ENCODE assay signal across 23 mouse cellular contexts in genomic region chr13:41568926-41569325, GRCm38 (mm10). TPM values are rescaled to one million over a fixed set of nuclear protein-coding genes. Genes with fewer than 3 reads are reported as not detected.
DNase-seq lines count a peak whose midpoint lies in the region; ATAC-seq and TF ChIP-seq lines count a peak whose summit lies in the region.
"Had no signal": no experiment of that assay in that cellular context is flagged by ENCODE, and none has a peak within 500 bp of the region (broad histone marks: within the 10 kb centered on the region; RNA-seq: fewer than 3 reads in every experiment).

No protein-coding gene starts in this region.

- H3K9me3 ChIP-seq in kidney, embryonic 15.5 days (replicated peaks): no peaks in the 10 kb centered on the region
- no peaks in the 10 kb centered on the region for H3K9me3 ChIP-seq in lung, embryonic 14.5 days (ENCODE audit: low read depth, low read length)
- H3K9me3 ChIP-seq in intestine, embryonic 16.5 days (ENCODE audit: control insufficient read depth, low read length): no peaks in the 10 kb centered on the region
- H3K9me3 ChIP-seq: heart, embryonic 13.5 days; limb, embryonic 15.5 days; liver, embryonic 15.5 days; neural tube, embryonic 15.5 days had no signal

- no peak overlapping the region for H3K27ac ChIP-seq in kidney, embryonic 15.5 days
- peak overlapping the region; percentile 69; the same call in 1 of the 2 replicates for H3K27ac ChIP-seq in bone marrow, adult 2 months (ENCODE audit: control insufficient read depth, insufficient read depth, low read depth, low read length, poor library complexity)
- no peak overlapping the region for H3K27ac ChIP-seq in lung, embryonic 14.5 days (ENCODE audit: low read depth)
- H3K27ac ChIP-seq in intestine, embryonic 16.5 days (ENCODE audit: low read length): no peak overlapping the region
- H3K27ac ChIP-seq: heart, adult 2 months; heart, embryonic 13.5 days; hindbrain, postnatal 0 days; limb, embryonic 15.5 days; liver, embryonic 15.5 days; neural tube, embryonic 15.5 days; stomach, postnatal 0 days had no signal

- WGBS in kidney, embryonic 15.5 days: 85% methylated on average over 8 of the region's 8 CpGs
- 44% methylated on average over 8 of the region's 8 CpGs for WGBS in bone marrow, adult 2 months
- WGBS in lung, embryonic 14.5 days: 36% methylated on average over 8 of the region's 8 CpGs
- 82% methylated on average over 8 of the region's 8 CpGs for WGBS in intestine, embryonic 16.5 days

- H3K27me3 ChIP-seq in kidney, embryonic 15.5 days: no peaks in the 10 kb centered on the region
- no peaks in the 10 kb centered on the region for H3K27me3 ChIP-seq in lung, embryonic 14.5 days (ENCODE audit: insufficient read depth, low read length)
- H3K27me3 ChIP-seq in intestine, embryonic 16.5 days (replicated peaks; ENCODE audit: control insufficient read depth, insufficient read depth, low read length): no peaks in the 10 kb centered on the region
- H3K27me3 ChIP-seq: limb, embryonic 15.5 days; liver, embryonic 15.5 days; neural tube, embryonic 15.5 days had no signal

- DNase-seq in kidney, postnatal 14 days: peak; percentile 18
- DNase-seq in lung, embryonic 14.5 days: peak; percentile 70
- DNase-seq in lung, postnatal 25 days (ENCODE audit: low spot score): peak; percentile 57
- no peak for DNase-seq in neural tube, embryonic 10.5 days (ENCODE audit: extremely low spot score, low spot score)
- DNase-seq in adrenal gland, postnatal 25 days: no peak
- DNase-seq: adrenal gland, adult 2 months; cerebellum, adult 9-10 months; forebrain, postnatal 0 days; gastrocnemius, postnatal 25 days; heart, adult 2 months; heart, postnatal 14 days; left cerebral cortex, postnatal 4 days had no signal

- no peak overlapping the region for H3K9ac ChIP-seq in kidney, embryonic 15.5 days
- no peak overlapping the region for H3K9ac ChIP-seq in lung, embryonic 14.5 days
- no peak overlapping the region for H3K9ac ChIP-seq in intestine, embryonic 16.5 days (ENCODE audit: low read depth, low read length)
- H3K9ac ChIP-seq: forebrain, postnatal 0 days; heart, embryonic 13.5 days; limb, embryonic 15.5 days; liver, embryonic 15.5 days; neural tube, embryonic 15.5 days had no signal

- no peak overlapping the region for H3K4me3 ChIP-seq in kidney, embryonic 15.5 days (replicated peaks)
- H3K4me3 ChIP-seq in bone marrow, adult 2 months (replicated peaks; ENCODE audit: control insufficient read depth, low read depth, low read length): no peak overlapping the region
- H3K4me3 ChIP-seq in lung, embryonic 14.5 days (ENCODE audit: low read depth, low read length): no peak overlapping the region
- no peak overlapping the region for H3K4me3 ChIP-seq in intestine, embryonic 16.5 days (ENCODE audit: low read length)
- H3K4me3 ChIP-seq: heart, adult 2 months; heart, embryonic 13.5 days; limb, embryonic 15.5 days; liver, embryonic 15.5 days; neural tube, embryonic 15.5 days had no signal

- H3K4me2 ChIP-seq in kidney, embryonic 15.5 days: no peak overlapping the region
- H3K4me2 ChIP-seq in lung, embryonic 14.5 days: no peak overlapping the region
- no peak overlapping the region for H3K4me2 ChIP-seq in intestine, embryonic 16.5 days (ENCODE audit: low read depth, low read length)
- H3K4me2 ChIP-seq: heart, embryonic 13.5 days; limb, embryonic 15.5 days; liver, embryonic 15.5 days; neural tube, embryonic 15.5 days had no signal

- no peaks in the 10 kb centered on the region for H3K36me3 ChIP-seq in kidney, embryonic 15.5 days
- no peaks in the 10 kb centered on the region for H3K36me3 ChIP-seq in lung, embryonic 14.5 days (ENCODE audit: insufficient read depth)
- no peaks in the 10 kb centered on the region for H3K36me3 ChIP-seq in intestine, embryonic 16.5 days (ENCODE audit: control insufficient read depth, insufficient read depth, low read length)
- H3K36me3 ChIP-seq: heart, embryonic 13.5 days; limb, embryonic 15.5 days; liver, embryonic 15.5 days; neural tube, embryonic 15.5 days had no signal

- no peak for ATAC-seq in kidney, embryonic 15.5 days (replicated peaks; ENCODE audit: low FRiP score)
- peak; percentile 50; the same call in 1 of the 2 replicates for ATAC-seq in lung, embryonic 14.5 days (ENCODE audit: insufficient read depth)
- no peak for ATAC-seq in intestine, embryonic 16.5 days
- ATAC-seq: forebrain, postnatal 0 days; hindbrain, postnatal 0 days; intestine, postnatal 0 days; midbrain, embryonic 16.5 days had no signal

- peaks cover 10% of the 10 kb centered on the region for H3K4me1 ChIP-seq in kidney, embryonic 15.5 days
- no peaks in the 10 kb centered on the region; the same call in 1 of the 2 replicates for H3K4me1 ChIP-seq in bone marrow, adult 2 months (ENCODE audit: control insufficient read depth, insufficient read depth, low read length)
- peaks cover 17% of the 10 kb centered on the region; the same call in 1 of the 2 replicates for H3K4me1 ChIP-seq in lung, embryonic 14.5 days (ENCODE audit: insufficient read depth)
- H3K4me1 ChIP-seq in intestine, embryonic 16.5 days (ENCODE audit: control insufficient read depth, insufficient read depth, low read length): 0 out of 2 replicates have a peak, but pooled peaks cover 5% of the 10 kb centered on the region
- H3K4me1 ChIP-seq: liver, embryonic 15.5 days had no signal

- TF ChIP-seq CTCF in bone marrow, adult 2 months (IDR thresholded peaks at IDR 0.05; ENCODE audit: control insufficient read depth, insufficient read depth, low read length): no peak
- TF ChIP-seq CTCF in lung, embryonic 14.5 days (IDR thresholded peaks at IDR 0.05; ENCODE audit: low read depth): no peak

- TF ChIP-seq POLR2A in bone marrow, adult 2 months (IDR thresholded peaks at IDR 0.05; ENCODE audit: borderline replicate concordance, control insufficient read depth, low read depth, low read length): no peak

RNA-seq across cellular contexts. Expression of gene Tmem170b, which starts 36.8 kb away (rescaled TPM):
- 9.5 and 10.2 TPM in 2 replicates for polyA plus RNA-seq in kidney, embryonic 15.5 days (2015; fragmentation: Nextera tagmentation; extraction: Ambion mirVana)
- polyA plus RNA-seq in bone marrow, adult 2 months (2011; ENCODE audit: insufficient read depth, insufficient read length, low replicate concordance, missing spikeins): 3.2 and 7.1 TPM in 2 replicates
- polyA plus RNA-seq in lung, embryonic 14.5 days (2014; fragmentation: Nextera tagmentation; extraction: Ambion mirVana): 13.8 and 14.1 TPM in 2 replicates
- polyA plus RNA-seq in intestine, embryonic 16.5 days (2015; fragmentation: Nextera tagmentation; extraction: Ambion mirVana): 10.4 and 10.9 TPM in 2 replicates
- total RNA-seq in adrenal gland, postnatal 25 days (2021): 22.9 and 30.1 TPM in 2 replicates

Comparison
In these comparisons a context has a peak if more than half of its experiments do, and no peak if none do; other contexts are left out.
1. DNase-seq: peak in kidney, postnatal 14 days (single experiment), lung, embryonic 14.5 days (single experiment) and lung, postnatal 25 days (single experiment); none in neural tube, embryonic 10.5 days (single experiment) and adrenal gland, postnatal 25 days (single experiment).